Comparison of ENCODE assay signal across 8 mouse cellular contexts in genomic region chr5:145166536-145167305, GRCm38 (mm10). TPM values are rescaled to one million over a fixed set of nuclear protein-coding genes. Genes with fewer than 3 reads are reported as not detected.
A peak's percentile ranks its signal among the peaks of the same experiment; 100 is the strongest.
DNase-seq lines count a peak whose midpoint lies in the region; ATAC-seq and TF ChIP-seq lines count a peak whose summit lies in the region.

Gene Ptcd1, minus strand, starts transcription at chr5:145167108.
Gene Cpsf4, plus strand, starts transcription at chr5:145167213.

- H3K36me3 ChIP-seq in C2C12 (ENCODE audit: control insufficient read depth, insufficient read depth) (peaks cover 26% of the 10 kb centered on the region), myocyte (ENCODE audit: control insufficient read depth, insufficient read depth) (peaks cover 7% of the 10 kb centered on the region)
- peaks cover 61% of the 10 kb centered on the region for H3K36me3 ChIP-seq in erythroblast, embryonic 14.5 days (ENCODE audit: control insufficient read depth)
- peaks cover 8% of the 10 kb centered on the region for H3K36me3 ChIP-seq in heart, embryonic 11.5 days (ENCODE audit: control insufficient read depth, insufficient read depth, low read length)
- peaks cover 33% of the 10 kb centered on the region for H3K36me3 ChIP-seq in kidney, embryonic 16.5 days (ENCODE audit: insufficient read depth, low read length)
- H3K36me3 ChIP-seq in liver, adult 2 months (ENCODE audit: control insufficient read depth, insufficient read depth, low read length), result no peaks in the 10 kb centered on the region; the same call in 1 of the 2 replicates
- H3K36me3 ChIP-seq in splenic B cell, adult 2 months (ENCODE audit: control insufficient read depth, insufficient read depth, low read length, poor library complexity, severe bottlenecking), result peaks cover 2% of the 10 kb centered on the region; the same call in 1 of the 2 replicates

- H3K27me3 ChIP-seq in C2C12 (ENCODE audit: control insufficient read depth, insufficient read depth, insufficient read length), result no peaks in the 10 kb centered on the region
- H3K27me3 ChIP-seq in erythroblast, embryonic 14.5 days (ENCODE audit: control insufficient read depth), result no peaks in the 10 kb centered on the region
- no peaks in the 10 kb centered on the region for H3K27me3 ChIP-seq in heart, embryonic 11.5 days (ENCODE audit: control insufficient read depth, insufficient read depth, low read length)
- H3K27me3 ChIP-seq in kidney, embryonic 16.5 days (ENCODE audit: insufficient read depth, low read length), result no peaks in the 10 kb centered on the region
- no peaks in the 10 kb centered on the region for H3K27me3 ChIP-seq in liver, adult 2 months (ENCODE audit: control insufficient read depth, insufficient read depth, low read length)
- no peaks in the 10 kb centered on the region for H3K27me3 ChIP-seq in myocyte (ENCODE audit: control insufficient read depth, insufficient read depth, insufficient read length)
- H3K27me3 ChIP-seq in splenic B cell, adult 2 months (ENCODE audit: control insufficient read depth, insufficient read depth, low read length, poor library complexity, severe bottlenecking), result no peaks in the 10 kb centered on the region

- peaks cover 48% of the 10 kb centered on the region for H3K4me1 ChIP-seq in erythroblast, embryonic 14.5 days (ENCODE audit: control insufficient read depth)
- peaks cover 22% of the 10 kb centered on the region for H3K4me1 ChIP-seq in heart, embryonic 11.5 days (ENCODE audit: control insufficient read depth, insufficient read depth, low read length)
- peaks cover 23% of the 10 kb centered on the region for H3K4me1 ChIP-seq in kidney, embryonic 16.5 days (ENCODE audit: insufficient read depth, low read length)
- peaks cover 7% of the 10 kb centered on the region for H3K4me1 ChIP-seq in liver, adult 2 months (ENCODE audit: control insufficient read depth, insufficient read depth, low read length)

- H3K4me3 ChIP-seq in C2C12 (ENCODE audit: insufficient read depth, poor library complexity, severe bottlenecking), result peak within 1 kb of the TSS; percentile 95
- peak within 1 kb of the TSS; percentile 87 for H3K4me3 ChIP-seq in erythroblast, embryonic 14.5 days (replicated peaks)
- peak within 1 kb of the TSS; percentile 95 for H3K4me3 ChIP-seq in heart, embryonic 11.5 days (ENCODE audit: low read depth, low read length)
- H3K4me3 ChIP-seq in kidney, embryonic 16.5 days (ENCODE audit: low read length), result peak within 1 kb of the TSS; percentile 99
- peak within 1 kb of the TSS; percentile 74 for H3K4me3 ChIP-seq in liver, adult 2 months (ENCODE audit: insufficient read depth, low read depth, low read length)
- H3K4me3 ChIP-seq in myocyte, result peak within 1 kb of the TSS; percentile 87

- peak within 1 kb of the TSS; percentile 92 for H3K9ac ChIP-seq in heart, embryonic 11.5 days (ENCODE audit: low read depth, low read length)
- H3K9ac ChIP-seq in kidney, embryonic 16.5 days (replicated peaks; ENCODE audit: low read length), result peak within 1 kb of the TSS; percentile 96
- H3K9ac ChIP-seq in liver, adult 2 months (ENCODE audit: low read depth, low read length), result peak within 1 kb of the TSS; percentile 83

- TF ChIP-seq CTCF in C2C12 (IDR thresholded peaks at IDR 0.05; ENCODE audit: control insufficient read depth, insufficient read depth, insufficient read length), result no peak
- TF ChIP-seq CTCF in brain, embryonic 14.5 days (IDR thresholded peaks at IDR 0.05; ENCODE audit: borderline replicate concordance, extremely low read depth, insufficient read depth, insufficient read length), result no peak
- TF ChIP-seq CTCF in liver, adult 2 months (IDR thresholded peaks at IDR 0.05; ENCODE audit: low read depth, low read length), result no peak

- H3K4me2 ChIP-seq in heart, embryonic 11.5 days, result peak within 1 kb of the TSS; percentile 95
- H3K4me2 ChIP-seq in kidney, embryonic 16.5 days (replicated peaks; ENCODE audit: low read depth, low read length), result peak within 1 kb of the TSS; percentile 96
- H3K4me2 ChIP-seq in myocyte (ENCODE audit: low read depth), result peak within 1 kb of the TSS; percentile 96

- H3K79me2 ChIP-seq in C2C12 (ENCODE audit: control insufficient read depth, insufficient read depth) (peaks cover 67% of the 10 kb centered on the region), myocyte (ENCODE audit: control insufficient read depth, insufficient read depth) (peaks cover 46% of the 10 kb centered on the region)
- peaks cover 14% of the 10 kb centered on the region; the same call in 1 of the 2 replicates for H3K79me2 ChIP-seq in liver, adult 2 months (ENCODE audit: control insufficient read depth, insufficient read depth, low read length)

- no peaks in the 10 kb centered on the region for H3K9me3 ChIP-seq in erythroblast, embryonic 14.5 days (ENCODE audit: control insufficient read depth, low read length)
- H3K9me3 ChIP-seq in heart, embryonic 11.5 days (replicated peaks; ENCODE audit: control insufficient read depth, low read length), result no peaks in the 10 kb centered on the region
- H3K9me3 ChIP-seq in kidney, embryonic 16.5 days (ENCODE audit: low read length), result no peaks in the 10 kb centered on the region

- DNase-seq in brain, embryonic 14.5 days (ENCODE audit: low read depth), result peak; percentile 100
- DNase-seq in liver, adult 2 months (ENCODE audit: extremely low read depth, low read depth, low spot score), result peak; percentile 92
- peak; percentile 98 for DNase-seq in splenic B cell, adult 2 months (ENCODE audit: low read depth, low spot score)

- TF ChIP-seq POLR2A in brain, embryonic 14.5 days (IDR thresholded peaks at IDR 0.05; ENCODE audit: borderline replicate concordance, extremely low read depth, insufficient read depth, insufficient read length, poor library complexity, severe bottlenecking), result peak; percentile 70
- peak; percentile 53; the same call in 1 of the 2 replicates for TF ChIP-seq POLR2A in liver, adult 2 months (IDR thresholded peaks at IDR 0.05; ENCODE audit: extremely low read depth, insufficient read depth, low read length)
- peak; percentile 93 for TF ChIP-seq POLR2A in myocyte (IDR thresholded peaks at IDR 0.05; ENCODE audit: insufficient read length, low read depth)

- peak; percentile 92 for ATAC-seq in heart, embryonic 11.5 days (replicated peaks; ENCODE audit: insufficient number of reproducible peaks, low FRiP score, low TSS enrichment)
- peak; percentile 97 for ATAC-seq in kidney, embryonic 16.5 days (ENCODE audit: low FRiP score, low TSS enrichment)

- peaks cover 25% of the 10 kb centered on the region for H3K79me3 ChIP-seq in C2C12 (ENCODE audit: low read depth)

- under 1% methylated on average over 51 of the region's 51 CpGs for WGBS in heart, embryonic 11.5 days (ENCODE audit: insufficient replicate concordance)
- WGBS in kidney, embryonic 16.5 days, result under 1% methylated on average over 51 of the region's 51 CpGs
- under 1% methylated on average over 51 of the region's 51 CpGs for WGBS in liver, adult 2 months

- H3K27ac ChIP-seq in heart, embryonic 11.5 days (ENCODE audit: low read depth, low read length), result peak within 1 kb of the TSS; percentile 88
- peak within 1 kb of the TSS; percentile 92 for H3K27ac ChIP-seq in kidney, embryonic 16.5 days (ENCODE audit: low read length)
- peak within 1 kb of the TSS; percentile 70 for H3K27ac ChIP-seq in liver, adult 2 months (replicated peaks; ENCODE audit: insufficient read depth, low read depth, low read length)

- H3ac ChIP-seq in C2C12 (ENCODE audit: control insufficient read depth, insufficient read length, low read depth) (peak within 1 kb of the TSS; percentile 87), myocyte (ENCODE audit: control insufficient read depth, insufficient read length) (peak within 1 kb of the TSS; percentile 44)

TF ChIP-seq in C2C12, 6 proteins besides CTCF, POLR2A, EP300 and RAD21:
- TF ChIP-seq CEBPB (IDR thresholded peaks at IDR 0.05; ENCODE audit: low read depth) (peak; percentile 77), MYOD1 (IDR thresholded peaks at IDR 0.05; ENCODE audit: control insufficient read depth, insufficient read length, low read depth) (no peak)

TF ChIP-seq in myocyte, 11 proteins besides CTCF, POLR2A, EP300 and RAD21:
- TF ChIP-seq POLR2AphosphoS2 (IDR thresholded peaks at IDR 0.05; ENCODE audit: insufficient read length, low read depth) (peak; percentile 87), USF1 (IDR thresholded peaks at IDR 0.05; ENCODE audit: low read depth) (no peak), TCF3 (IDR thresholded peaks at IDR 0.05; ENCODE audit: insufficient read length, low read depth) (no peak), REST (IDR thresholded peaks at IDR 0.05; ENCODE audit: insufficient read depth, insufficient read length) (no peak), SRF (IDR thresholded peaks at IDR 0.05; ENCODE audit: control insufficient read depth, insufficient read length, low read depth) (peak; percentile 84), TCF12 (IDR thresholded peaks at IDR 0.05; ENCODE audit: insufficient read depth, poor library complexity, severe bottlenecking) (no peak), MAX (IDR thresholded peaks at IDR 0.05; ENCODE audit: low read depth) (no peak), CEBPB (IDR thresholded peaks at IDR 0.05; ENCODE audit: insufficient read depth, poor library complexity, severe bottlenecking) (0 out of 2 replicates have a peak, but pooled peaks have one; percentile 44), MYOD1 (IDR thresholded peaks at IDR 0.05; ENCODE audit: control insufficient read depth in 1 of 3, insufficient read length in 2 of 3, low read depth in 2 of 3) (no peak), E2F4 (IDR thresholded peaks at IDR 0.05; ENCODE audit: insufficient read depth) (peak; percentile 46), MYOG (IDR thresholded peaks at IDR 0.05; ENCODE audit: control insufficient read depth in 1 of 3, insufficient read depth in 1 of 3, insufficient read length in 2 of 3, low read depth in 2 of 3) (no peak)

RNA-seq across cellular contexts. Expression of gene Ptcd1, which starts in this region (rescaled TPM):
- polyA plus RNA-seq in C2C12 (2012; fragmentation: generic; extraction: Trizol) (14.5 TPM), myocyte (2012; fragmentation: generic; extraction: Trizol) (16.6 TPM)
- polyA plus RNA-seq in brain, embryonic 14.5 days (2012; rRNA removed), result 20.3 and 21.3 TPM in 2 replicates
- polyA plus RNA-seq in erythroblast, embryonic 14.5 days (2012), result 1.1 and 1.3 TPM in 2 replicates
- polyA plus RNA-seq in heart, embryonic 11.5 days (2014; fragmentation: Nextera tagmentation; extraction: Ambion mirVana), result 7.4 and 10.7 TPM in 2 replicates
- 19.8 and 20.0 TPM in 2 replicates for polyA plus RNA-seq in kidney, embryonic 16.5 days (2015; fragmentation: Nextera tagmentation; extraction: Ambion mirVana)
- total RNA-seq in liver, adult 2 months (2014; rRNA removed), result 7.2 and 8.3 TPM in 2 replicates
- polyA plus RNA-seq in liver, adult 2 months (2012; rRNA removed), result 7.5 and 7.6 TPM in 2 replicates

RNA-seq across cellular contexts. Expression of gene Cpsf4, which starts in this region (rescaled TPM):
- polyA plus RNA-seq in C2C12 (2012; fragmentation: generic; extraction: Trizol) (47.7 TPM), myocyte (2012; fragmentation: generic; extraction: Trizol) (31.3 TPM)
- 72.9 and 96.7 TPM in 2 replicates for polyA plus RNA-seq in brain, embryonic 14.5 days (2012; rRNA removed)
- 7.8 and 8.9 TPM in 2 replicates for polyA plus RNA-seq in erythroblast, embryonic 14.5 days (2012)
- 15.1 and 17.2 TPM in 2 replicates for polyA plus RNA-seq in heart, embryonic 11.5 days (2014; fragmentation: Nextera tagmentation; extraction: Ambion mirVana)
- 56.2 and 59.5 TPM in 2 replicates for polyA plus RNA-seq in kidney, embryonic 16.5 days (2015; fragmentation: Nextera tagmentation; extraction: Ambion mirVana)
- 16.4 TPM in 2 replicates for total RNA-seq in liver, adult 2 months (2014; rRNA removed)
- 16.8 and 20.2 TPM in 2 replicates for polyA plus RNA-seq in liver, adult 2 months (2012; rRNA removed)

Comparison
In these comparisons a context has a peak if more than half of its experiments do, and no peak if none do; other contexts are left out.
1. Peak in every context shown above with its lines: DNase-seq, ATAC-seq, H3K4me3 ChIP-seq and H3K27ac ChIP-seq.